8 mouse cellular contexts compared by ENCODE assay signal in the genomic region with DNA sequence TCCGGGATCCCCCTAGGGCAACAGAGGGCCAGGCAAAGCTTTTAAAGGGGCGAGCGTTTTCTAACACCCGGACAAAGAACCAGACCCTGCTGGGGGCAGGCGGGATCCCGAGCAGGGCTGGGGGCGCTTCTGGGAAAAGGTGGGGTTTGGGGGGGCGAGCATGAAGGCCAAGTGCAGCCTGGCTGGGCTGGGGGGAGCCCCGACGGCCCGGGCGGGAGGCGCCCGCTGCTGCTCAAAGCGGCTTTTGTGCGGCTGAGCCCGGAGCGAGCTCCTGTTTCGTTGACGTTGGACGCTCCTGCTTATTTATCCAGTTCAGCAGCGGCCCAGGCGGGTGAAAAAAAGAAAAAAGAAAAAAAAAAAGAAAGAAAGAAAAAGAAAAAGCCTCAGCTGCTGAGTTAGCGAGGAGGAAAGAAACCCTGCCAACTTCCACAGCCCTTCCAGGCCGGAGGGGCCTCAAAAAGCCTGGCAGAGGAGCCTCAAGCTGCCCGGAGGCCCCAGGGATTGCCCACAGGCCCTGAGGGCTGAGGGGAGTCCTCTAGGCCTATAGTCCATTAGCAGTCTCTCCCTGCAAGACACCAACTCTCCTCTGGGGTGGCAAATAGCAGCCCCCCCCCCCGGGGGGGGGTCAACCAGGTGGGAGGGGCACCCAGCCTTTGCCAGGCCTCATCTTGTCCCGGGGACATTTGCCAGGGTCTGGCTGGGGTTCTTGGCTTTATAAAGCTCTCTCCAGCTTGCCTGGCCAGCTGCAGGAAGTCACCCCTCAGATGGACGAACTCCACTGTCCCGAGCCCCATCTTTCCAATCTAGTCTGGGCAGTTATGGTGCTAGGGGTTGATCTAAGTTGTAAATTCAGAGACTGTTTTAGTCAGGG. TPM values are rescaled to one million over a fixed set of nuclear protein-coding genes. Genes with fewer than 3 reads are reported as not detected.
DNase-seq lines count a peak whose midpoint lies in the region; ATAC-seq lines count a peak whose summit lies in the region.

No protein-coding gene starts in this region.

- H3K4me3 ChIP-seq in forebrain, embryonic 10.5 days: peak overlapping the region; percentile 36
- peak overlapping the region; percentile 29 for H3K4me3 ChIP-seq in limb, embryonic 15.5 days

- DNase-seq in kidney, postnatal 10 days: peak; percentile 47
- DNase-seq in kidney, adult 8-10 months: no peak
- DNase-seq in adipocyte (ENCODE audit: low spot score): peak; percentile 7
- peak; percentile 50 for DNase-seq in forebrain, embryonic 10.5 days (ENCODE audit: extremely low spot score, low spot score)
- DNase-seq in spleen, postnatal 4 days (ENCODE audit: low spot score in 2 of 2): no peak
- DNase-seq in right cerebral cortex, postnatal 36 days (ENCODE audit: low spot score in 2 of 2): no peak

- H3K9me3 ChIP-seq in forebrain, embryonic 10.5 days: peaks cover 18% of the 10 kb centered on the region
- H3K9me3 ChIP-seq in limb, embryonic 15.5 days: no peaks in the 10 kb centered on the region

- peak; percentile 61 for ATAC-seq in limb, embryonic 15.5 days (ENCODE audit: insufficient number of reproducible peaks, low FRiP score, low TSS enrichment, low read depth)
- ATAC-seq in megakaryocyte progenitor cell, adult 5-6 weeks (replicated peaks; ENCODE audit: poor library complexity): no peak

- H3K4me1 ChIP-seq in forebrain, embryonic 10.5 days: peaks cover 51% of the 10 kb centered on the region
- peaks cover 27% of the 10 kb centered on the region for H3K4me1 ChIP-seq in limb, embryonic 15.5 days

- H3K27ac ChIP-seq in forebrain, embryonic 10.5 days: peak overlapping the region; percentile 94
- H3K27ac ChIP-seq in limb, embryonic 15.5 days: peak overlapping the region; percentile 95

- H3K9ac ChIP-seq in limb, embryonic 15.5 days: no peak overlapping the region

- peaks cover 11% of the 10 kb centered on the region; the same call in 1 of the 2 replicates for H3K36me3 ChIP-seq in forebrain, embryonic 10.5 days (replicated peaks)
- no peaks in the 10 kb centered on the region for H3K36me3 ChIP-seq in limb, embryonic 15.5 days

- no peaks in the 10 kb centered on the region for H3K27me3 ChIP-seq in forebrain, embryonic 10.5 days (ENCODE audit: poor library complexity, severe bottlenecking)
- no peaks in the 10 kb centered on the region for H3K27me3 ChIP-seq in limb, embryonic 15.5 days

- WGBS in forebrain, embryonic 10.5 days: 16% methylated on average over 30 of the region's 30 CpGs
- WGBS in limb, embryonic 15.5 days: 27% methylated on average over 30 of the region's 30 CpGs

- peak overlapping the region; percentile 45 for H3K4me2 ChIP-seq in limb, embryonic 15.5 days

RNA-seq across cellular contexts. Expression of a gene that starts 7.5 kb away (rescaled TPM):
- polyA plus RNA-seq in forebrain, embryonic 10.5 days (2016; fragmentation: Nextera tagmentation; extraction: Ambion mirVana): 13.6 and 14.1 TPM in 2 replicates
- 18.6 and 23.3 TPM in 2 replicates for polyA plus RNA-seq in limb, embryonic 15.5 days (2015; fragmentation: Nextera tagmentation; extraction: Ambion mirVana)
- total RNA-seq in megakaryocyte progenitor cell, adult 5-6 weeks (2015): 0.42 and 0.59 TPM in 2 replicates
- total RNA-seq in megakaryocyte progenitor cell, adult 5-6 weeks (2017): 0.12 and 0.14 TPM in 2 replicates

Comparison
In these comparisons a context has a peak if more than half of its experiments do, and no peak if none do; other contexts are left out.
1. DNase-seq: peak in kidney, postnatal 10 days (single experiment), adipocyte (single experiment) and forebrain, embryonic 10.5 days (single experiment); none in kidney, adult 8-10 months (0 of 2), spleen, postnatal 4 days (0 of 2) and right cerebral cortex, postnatal 36 days (0 of 2).